Mouse (Mus musculus): ENCODE results near the gene Obox7. TPM values are rescaled to one million over a fixed set of nuclear protein-coding genes. Genes with fewer than 3 reads are reported as not detected.

Obox7 gene
- total RNA-seq (2023): not detected

DNA sequence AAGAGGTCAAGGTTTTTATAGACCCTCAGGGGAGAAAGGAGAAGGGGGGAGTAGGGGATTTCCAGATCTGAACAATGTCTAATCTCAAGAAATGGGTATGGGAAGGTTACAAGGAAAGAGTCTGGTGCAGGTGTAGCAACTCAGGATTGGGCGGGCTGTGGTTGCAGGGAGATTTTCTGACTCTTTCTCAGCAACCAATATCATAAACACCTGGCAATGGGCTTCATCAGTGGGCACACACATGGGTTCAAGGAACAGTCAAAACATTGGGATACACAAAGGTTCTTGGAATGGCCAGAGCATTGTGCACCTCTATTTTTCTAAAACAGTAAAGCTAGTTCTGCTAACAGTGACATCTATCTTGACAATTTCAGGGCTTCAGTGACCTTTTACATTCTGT, at the start of gene Obox7:
TSS of gene Obox7 (plus strand) at position 301 of the 400 bp plus-strand sequence.

Other genes with a start within 250 kb of the Obox7 start
- not detected for gene Sult2a8, start 212.7 kb upstream of the Obox7 start, total RNA-seq (2023)
- gene Sult2a7, start 165.3 kb upstream of the Obox7 start, total RNA-seq (2023): not detected
- gene Vmn1r90, start 96.0 kb upstream of the Obox7 start, total RNA-seq (2023): not detected

Data from monocyte, adult 59 days (primary cell).